Mouse (Mus musculus) adrenal gland, postnatal 25 days (tissue): ENCODE results near the gene Zfp956. TPM values are rescaled to one million over a fixed set of nuclear protein-coding genes. Genes with fewer than 3 reads are reported as not detected.
A peak's percentile ranks its signal among the peaks of the same experiment; 100 is the strongest.
"Not testable (repeated sequence)": the region's sequence is repeated elsewhere in the genome, so short reads cannot be mapped to it uniquely, and the experiment has no call there.

Experiments
- DNase-seq: peaks from one replicate; pipeline ENCODE4 v3.0.0; 2021; ENCODE audit warnings: mixed read lengths
- long read RNA-seq: library from polyadenylated mRNA; stranded (forward); transcript quantifications from one replicate; pipeline ENCODE4 v2.0.0, GENCODE M21; 2021
- total RNA-seq: library from RNA; stranded (reverse); gene quantifications from 2 replicates; pipeline ENCODE4 v1.2.3, GENCODE M21; 2021

Zfp956 gene
- 7.9 and 9.0 TPM in 2 replicates for total RNA-seq
- long read RNA-seq, partial matches to known transcripts = 3 of 4 reads
- long read RNA-seq, other reads (novel, unspliced or antisense) = 0 of 4 reads

DNA sequence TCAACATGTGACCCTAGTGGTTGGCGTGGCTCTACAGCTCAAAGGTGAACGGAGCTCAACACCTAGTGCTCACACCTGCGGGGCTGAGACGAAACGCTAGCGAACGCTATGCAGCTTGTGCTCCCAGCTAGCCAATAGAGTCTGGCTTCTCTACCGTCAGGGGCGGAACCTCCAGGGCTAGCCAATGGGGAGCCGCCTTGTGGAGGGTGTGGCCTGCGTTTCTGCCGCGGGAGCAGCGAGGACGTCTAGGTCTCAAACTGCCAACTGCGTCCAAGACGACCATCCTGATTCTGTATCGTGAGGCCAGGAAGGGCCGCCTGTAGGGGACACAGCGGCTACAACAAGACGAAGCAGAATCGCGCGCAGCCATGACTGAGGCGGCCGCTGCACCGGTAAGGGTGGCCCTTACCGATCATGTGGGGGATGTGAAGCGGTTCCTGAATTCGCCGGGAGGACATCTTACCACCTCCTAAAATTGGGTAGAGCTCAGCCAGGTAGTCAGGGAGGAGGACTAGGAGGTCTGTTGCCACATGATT is at the start of gene Zfp956:
TSS of gene Zfp956 (plus strand) at position 200 of the 536 bp plus-strand sequence.
- DNase-seq = peak; percentile 92

DNA sequence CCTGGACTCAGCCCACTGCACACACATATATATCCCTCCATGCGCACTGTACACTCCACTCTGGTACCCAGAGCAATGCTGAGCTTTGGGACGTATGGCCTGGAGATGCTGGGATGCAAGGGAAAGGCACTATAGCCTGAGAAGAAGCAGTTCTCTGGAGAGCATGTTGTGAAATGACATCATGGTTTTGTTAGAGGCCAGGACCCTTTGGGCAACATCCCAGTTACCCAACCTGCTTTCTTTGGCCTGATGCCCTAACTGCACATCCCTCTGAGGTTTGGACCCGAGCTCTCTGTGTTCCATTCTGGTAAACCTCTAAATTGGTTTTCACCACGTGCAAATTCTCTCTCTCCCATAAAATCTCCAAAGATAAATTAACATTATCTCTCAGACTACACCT is 49.6 kb upstream of the Zfp956 start:
- no peak for DNase-seq

DNA sequence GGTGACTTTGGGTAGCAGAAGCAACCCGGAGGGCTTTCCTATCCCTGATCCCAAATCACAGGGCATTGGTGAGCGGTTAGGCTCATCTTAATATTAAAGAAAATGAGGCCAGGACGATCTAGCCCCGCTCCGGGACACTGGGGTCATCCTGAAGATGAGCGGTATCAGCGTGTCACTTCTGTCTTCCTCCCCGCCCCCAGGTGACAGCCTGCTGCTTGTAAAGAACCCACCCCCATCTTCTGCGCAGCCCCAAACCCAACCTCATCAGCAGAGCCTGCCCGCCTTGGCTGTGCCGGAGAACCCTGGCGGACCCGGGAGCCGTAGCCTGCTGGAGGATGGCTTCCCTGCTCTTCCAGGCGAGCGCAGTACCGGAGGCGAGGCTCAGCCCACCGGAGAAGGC is 48.8 kb upstream of the Zfp956 start:
- DNase-seq = no peak

DNA sequence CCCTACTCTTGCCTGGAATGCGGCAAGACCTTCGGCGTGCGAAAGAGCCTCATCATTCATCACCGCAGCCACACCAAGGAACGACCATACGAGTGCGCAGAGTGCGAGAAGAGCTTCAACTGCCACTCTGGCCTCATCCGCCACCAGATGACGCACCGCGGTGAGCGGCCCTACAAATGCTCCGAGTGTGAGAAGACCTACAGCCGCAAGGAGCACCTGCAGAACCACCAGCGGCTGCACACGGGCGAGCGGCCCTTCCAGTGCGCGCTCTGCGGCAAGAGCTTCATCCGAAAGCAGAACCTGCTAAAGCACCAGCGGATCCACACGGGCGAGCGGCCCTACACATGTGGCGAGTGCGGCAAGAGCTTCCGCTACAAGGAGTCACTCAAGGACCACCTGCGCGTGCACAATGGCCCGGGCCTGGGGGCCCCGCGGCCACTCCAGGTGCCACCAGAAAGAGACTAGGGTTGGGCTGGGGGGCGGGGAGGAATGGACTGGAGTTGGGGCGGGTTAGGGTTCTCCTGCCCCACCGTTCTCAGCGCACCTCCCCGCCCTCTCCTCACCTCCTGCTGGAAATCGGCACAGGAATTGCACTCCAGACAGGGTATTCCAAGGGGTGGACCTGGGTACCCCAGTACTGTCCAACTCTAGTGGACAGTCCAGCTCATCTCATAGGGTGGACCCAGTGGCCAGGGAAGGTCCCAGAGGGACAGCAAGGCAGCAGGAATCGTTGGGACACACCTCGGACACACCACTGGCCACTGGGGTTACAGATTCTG is 48.1 kb upstream of the Zfp956 start:
- no peak for DNase-seq

DNA sequence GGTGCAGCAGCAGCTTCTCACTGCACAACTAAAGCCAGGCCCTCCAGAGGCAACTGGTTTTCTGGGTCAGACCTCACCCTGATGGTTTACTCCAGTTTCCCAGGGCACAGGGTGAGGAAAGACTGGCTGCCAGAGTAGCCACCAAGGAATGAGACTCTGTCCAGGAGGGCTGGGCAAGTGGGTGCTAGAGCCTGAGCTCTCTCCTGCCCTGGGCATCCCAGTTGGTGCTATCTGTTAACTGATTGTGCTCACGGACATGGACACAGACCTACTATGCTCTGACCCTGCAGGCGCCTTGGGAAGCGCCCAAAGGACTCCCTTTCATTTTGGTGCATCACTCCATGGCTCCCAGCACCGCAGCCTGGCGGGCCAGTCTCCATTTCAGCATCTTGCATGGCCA is 46.9 kb upstream of the Zfp956 start:
- DNase-seq = no peak

DNA sequence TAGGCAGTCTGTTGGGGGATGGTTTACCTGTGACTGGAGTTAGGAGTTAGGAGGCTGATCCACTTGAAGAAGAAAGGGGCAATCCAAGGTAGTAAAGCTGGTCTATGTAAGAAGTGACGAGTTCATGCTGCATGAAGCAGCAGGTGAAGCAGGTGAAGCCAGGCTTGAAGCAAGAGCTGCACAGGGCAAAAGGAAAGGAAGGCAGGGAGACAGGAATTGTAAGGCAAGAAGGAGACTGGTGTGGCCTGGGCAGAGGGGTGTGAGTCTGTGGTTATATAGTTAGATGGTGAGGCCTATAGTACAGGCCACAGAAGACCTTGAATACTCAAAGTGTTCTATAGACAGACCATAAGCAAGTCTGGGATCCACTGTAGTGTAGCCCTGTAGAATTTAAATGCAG is 44.2 kb upstream of the Zfp956 start:
- DNase-seq = no peak

DNA sequence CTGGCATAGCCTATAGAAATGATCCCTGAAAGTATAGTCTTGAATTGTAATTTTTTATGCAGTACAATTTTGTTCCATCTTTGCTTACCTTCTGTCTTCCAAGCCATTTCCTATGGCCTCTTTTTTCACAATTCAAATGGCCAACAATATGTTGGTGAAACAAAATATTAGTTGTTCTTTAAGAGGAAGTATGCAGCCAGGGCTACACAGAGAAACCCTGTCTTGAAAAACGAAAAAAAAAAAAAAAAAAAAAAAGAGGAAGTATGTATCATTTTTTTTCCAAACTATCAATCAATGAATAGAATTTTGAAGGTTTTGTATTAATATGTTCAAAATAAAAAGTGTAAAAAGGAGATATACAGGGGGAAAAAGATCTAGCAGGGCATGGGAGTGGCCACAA is 41.5 kb upstream of the Zfp956 start:
- DNase-seq = no peak

DNA sequence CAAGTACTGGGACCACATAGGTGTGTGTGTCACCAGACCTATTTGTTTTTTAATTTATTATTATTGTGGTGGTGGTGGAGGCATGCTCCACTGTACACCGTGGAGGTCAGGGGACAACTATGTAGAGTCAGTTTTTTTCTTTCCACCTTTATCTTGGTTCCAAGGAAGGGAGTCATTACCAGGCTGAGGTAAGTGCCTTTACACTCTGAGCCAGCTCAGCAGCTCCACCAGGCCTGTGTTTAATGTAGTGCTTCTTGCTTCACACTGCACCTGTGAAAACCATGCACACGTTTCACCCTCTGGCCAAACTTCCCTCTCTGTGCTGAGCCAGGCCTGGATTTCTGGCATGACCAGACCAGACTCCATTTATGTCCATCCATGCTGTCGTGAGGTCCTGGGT is 40.2 kb upstream of the Zfp956 start:
- no peak for DNase-seq

DNA sequence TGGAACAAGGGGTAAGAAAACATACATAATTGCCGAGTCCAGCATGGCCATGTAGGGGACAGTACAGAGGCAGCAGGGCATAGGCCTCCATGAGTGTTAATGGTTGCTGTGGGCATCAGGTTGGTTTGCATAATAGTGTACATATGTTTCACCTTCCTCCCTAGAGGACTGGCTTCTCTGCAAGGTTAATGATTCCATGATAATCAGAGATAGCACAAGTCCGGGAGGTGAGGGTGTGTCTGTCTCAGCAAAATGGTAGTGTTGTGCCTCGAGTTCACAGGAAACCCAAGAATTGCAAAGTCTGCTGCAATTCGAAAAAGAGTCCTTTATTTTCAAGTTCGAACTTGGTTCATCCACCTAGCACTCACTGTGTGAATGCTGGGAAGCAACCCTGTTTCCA is 36.1 kb upstream of the Zfp956 start:
- no peak for DNase-seq

DNA sequence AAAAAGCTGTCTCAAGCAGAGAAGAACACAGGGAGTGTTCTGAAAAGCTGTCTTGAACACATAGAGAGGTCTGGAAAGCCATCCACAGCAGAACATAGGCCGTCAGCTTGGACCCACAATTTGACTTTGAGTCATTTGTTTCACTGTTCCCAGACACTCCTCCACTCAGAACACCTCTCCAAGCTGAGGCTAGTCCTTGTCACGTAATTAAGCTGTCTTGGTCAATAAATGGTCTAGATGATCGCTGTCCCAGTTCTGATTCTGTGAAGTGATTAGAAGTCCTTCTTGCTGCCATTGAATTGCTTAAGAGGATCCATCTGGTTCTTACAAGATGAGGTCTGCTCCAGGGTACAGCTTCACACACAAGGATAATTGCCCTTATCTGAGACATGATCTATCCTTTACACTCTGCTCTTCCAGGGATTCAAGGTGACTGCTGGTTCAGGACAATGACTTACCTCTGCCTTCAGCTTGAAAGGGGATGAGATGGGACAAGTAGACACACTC is 34.4 kb upstream of the Zfp956 start:
- DNase-seq = no peak

DNA sequence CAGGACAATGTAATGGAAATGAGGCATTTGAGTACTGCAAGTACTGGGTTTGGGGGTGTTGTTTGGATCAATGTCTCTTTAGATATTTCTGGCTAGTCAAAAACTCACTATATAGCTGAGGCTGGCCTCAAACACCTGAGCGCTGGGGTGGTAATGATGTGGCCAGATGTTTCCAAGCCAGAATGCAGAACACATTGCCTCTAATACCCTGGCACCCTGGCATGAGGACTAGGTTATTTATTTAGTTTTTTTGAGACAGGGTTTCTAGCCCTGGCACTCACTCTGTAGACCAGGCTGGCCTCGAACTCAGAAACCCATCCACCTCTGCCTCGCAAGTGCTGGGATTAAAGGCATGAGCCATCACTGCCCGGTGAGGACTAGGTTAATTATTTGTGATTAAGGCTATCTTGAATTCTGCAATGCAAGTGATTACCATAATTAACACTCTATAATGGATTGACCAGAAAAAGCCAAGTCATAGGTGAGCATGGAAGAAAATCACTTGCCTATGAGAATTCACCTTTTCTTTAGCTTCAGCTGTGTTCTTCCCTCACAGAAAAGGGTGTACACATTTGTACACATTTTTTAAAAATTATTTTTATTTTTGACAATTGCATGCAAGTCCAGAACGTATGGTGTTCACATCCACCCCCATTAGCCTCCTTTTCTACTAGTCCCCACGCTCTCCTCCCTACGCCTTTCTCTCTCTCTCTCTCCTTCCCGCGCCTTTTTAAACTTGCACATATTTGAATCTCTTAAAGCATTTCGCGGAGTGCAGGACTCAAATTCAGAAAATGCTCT is 33.3 kb upstream of the Zfp956 start:
- DNase-seq = no peak

DNA sequence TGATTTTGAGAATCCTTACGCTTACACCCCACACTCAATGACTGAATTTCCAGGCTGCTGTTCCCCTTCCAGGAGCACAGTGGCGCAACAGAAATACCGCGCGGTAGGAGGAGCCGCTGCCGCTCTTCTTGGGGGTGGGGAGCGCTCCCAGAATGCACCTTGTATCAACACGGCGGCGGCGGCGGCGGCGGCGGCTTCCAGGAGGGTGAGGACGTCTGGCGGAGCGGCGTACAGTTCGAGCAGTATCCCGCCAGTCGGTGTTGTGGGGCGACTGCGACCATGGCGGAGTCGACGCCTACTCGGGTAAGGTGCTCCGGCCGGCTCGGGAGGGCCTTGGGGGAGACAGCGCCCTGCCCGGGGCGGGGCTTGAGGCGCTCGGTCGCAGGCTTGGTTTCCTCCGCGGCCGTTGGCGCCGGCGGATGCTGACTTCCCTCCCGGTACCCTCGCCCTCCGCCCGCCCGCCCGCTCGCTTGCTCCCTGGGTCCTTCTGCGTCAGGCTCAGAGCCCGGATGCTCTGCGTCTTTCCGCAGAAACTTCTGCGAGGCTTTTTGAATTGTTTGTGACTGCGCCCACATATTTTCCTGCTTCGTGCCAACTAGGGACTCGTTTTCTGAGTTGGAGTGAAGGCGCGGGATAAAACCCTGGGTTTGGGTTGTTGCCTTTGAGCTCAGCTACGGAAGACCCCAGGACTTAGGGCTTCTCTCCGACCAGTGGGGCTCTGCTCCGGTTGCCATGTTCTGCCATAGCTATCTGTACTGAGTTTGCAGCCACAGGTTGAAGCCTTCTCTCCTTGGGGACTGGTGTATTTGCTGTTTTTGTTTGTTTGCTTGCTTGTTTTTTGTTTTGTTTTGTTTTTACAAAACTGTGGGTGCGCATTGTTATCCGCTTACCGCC is 32.5 kb upstream of the Zfp956 start, which contains the start of gene Zfp212:
TSS of gene Zfp212 (plus strand) at position 30 of the 894 bp plus-strand sequence.
- DNase-seq = peak; percentile 85

DNA sequence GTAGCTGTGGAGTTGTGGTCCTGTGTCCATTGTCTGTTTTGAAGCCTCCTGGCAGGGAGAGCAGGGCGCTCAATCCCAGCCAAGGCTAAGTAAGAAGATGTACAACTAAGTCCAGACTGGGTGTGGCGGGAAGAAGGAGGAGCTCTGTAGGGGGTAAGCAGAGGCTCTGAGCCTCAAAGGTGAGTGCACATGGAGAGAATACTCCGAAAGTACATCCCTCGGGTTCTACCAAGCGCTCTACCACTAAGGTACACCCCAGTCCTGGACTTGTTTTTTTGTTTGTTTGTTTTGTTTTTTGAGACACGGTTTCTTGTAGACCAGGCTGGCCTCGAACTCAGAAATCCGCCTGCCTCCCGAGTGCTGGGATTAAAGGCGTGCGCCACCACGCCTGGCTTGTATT is 10.7 kb upstream of the Zfp956 start:
- DNase-seq = no peak

DNA sequence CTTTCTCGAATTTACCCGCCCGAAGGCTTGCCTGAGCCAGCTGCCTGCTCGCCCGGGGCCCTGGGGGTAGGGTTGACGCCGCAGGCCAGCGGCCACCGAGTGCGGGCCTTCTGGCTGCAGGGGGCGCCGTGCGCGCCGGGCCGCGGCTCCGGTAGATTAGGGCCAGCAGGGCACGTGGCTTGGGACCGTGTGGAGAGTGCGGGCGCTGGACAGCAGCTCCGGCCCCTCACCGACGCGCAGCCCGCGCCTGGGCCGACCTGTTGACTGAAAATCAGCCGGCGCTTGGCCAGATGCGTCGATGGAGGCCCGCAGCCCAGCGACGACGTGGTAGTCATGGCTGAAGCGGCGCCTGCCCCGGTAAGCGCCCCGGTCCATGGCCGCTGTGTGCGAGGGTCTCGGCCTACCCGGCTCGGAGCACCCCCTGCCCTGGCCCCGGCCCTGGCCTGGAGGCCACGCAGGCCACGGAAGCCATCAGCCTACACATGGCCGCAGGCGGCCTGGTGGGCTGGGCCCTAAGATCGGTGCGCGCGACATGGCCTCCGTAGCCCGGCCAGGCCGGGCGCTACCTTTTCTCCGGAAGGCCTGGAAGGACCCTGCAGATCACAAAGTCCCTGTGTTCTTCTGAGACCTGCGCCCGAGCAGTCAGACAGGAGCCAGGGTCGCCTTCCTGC is 10.0 kb upstream of the Zfp956 start:
- peak; percentile 80 for DNase-seq

DNA sequence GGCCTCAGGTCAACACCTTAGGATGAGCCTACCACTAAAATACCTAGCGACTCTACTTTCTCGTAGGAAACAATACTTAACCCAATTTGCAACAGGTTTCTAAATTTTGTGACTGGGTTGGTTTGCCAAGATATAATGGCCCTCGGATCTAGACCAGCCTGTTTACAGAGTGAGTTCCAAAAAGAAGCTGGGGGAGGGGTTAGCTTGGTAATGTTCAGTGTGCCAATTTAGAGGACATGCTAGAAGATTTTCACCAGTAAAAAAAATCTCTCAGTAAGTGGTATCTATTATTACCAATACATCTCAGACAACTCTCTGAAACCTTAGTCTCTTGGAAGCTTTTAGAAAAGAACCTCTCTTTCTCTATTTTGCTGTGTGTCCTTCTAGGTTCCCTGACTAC is 9.5 kb upstream of the Zfp956 start:
- no peak for DNase-seq

DNA sequence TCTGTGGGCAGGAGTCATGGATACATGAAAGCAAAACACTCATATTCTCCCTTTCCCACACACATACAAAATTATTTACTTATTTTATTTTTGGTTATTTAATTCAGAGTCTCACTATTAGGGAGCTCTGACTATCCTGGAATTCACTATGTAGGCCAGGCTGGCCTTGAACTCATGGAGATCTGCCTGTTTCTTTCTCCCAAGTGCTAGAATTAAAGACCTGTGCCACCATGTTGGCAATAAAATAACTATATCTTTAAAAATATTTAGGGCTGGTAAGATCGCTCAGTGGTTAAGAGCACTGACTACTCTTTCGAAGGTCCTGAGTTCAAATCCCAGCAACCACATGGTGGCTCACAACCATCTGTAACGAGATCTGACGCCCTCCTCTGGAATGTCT is 5.8 kb upstream of the Zfp956 start:
- DNase-seq = no peak

DNA sequence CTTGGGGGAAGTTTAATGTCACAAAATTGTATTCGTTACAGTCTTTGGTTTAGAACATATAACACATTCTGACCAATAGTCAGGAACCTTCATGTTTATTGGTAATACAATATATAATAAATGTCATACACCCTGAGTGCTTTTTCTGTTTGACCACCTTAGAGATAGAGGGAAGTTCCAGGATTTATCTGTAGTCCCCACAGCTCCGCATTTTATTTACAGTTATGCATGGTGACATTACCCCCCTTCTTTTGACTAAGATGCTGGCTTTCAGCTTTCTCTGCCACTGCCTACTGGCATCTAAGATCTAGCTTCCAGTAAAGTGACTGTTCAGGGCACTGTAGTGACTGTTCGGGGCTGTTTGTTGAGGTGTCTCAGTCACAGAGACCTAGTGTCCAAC is 1.2 kb downstream of the Zfp956 start:
- no peak for DNase-seq

DNA sequence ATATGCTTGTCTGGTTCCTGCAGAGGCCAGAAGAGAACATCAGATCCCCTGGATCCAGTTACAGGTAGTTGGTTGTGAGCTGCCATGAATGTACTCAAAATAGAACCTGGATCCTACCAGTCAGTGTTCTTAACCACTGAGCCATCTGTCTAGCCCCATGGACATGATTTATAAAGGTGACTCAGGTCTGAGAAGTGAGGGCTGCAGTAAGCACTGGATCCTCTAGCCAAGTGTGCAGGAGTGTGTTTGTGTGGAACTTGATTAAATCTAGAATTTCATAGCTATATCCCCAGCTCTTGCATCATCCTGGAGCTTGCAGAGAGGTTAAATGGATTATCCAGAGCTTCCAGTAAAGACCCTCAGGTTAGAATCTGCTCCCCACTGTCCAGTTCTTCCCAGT is 4.6 kb downstream of the Zfp956 start:
- DNase-seq = no peak

DNA sequence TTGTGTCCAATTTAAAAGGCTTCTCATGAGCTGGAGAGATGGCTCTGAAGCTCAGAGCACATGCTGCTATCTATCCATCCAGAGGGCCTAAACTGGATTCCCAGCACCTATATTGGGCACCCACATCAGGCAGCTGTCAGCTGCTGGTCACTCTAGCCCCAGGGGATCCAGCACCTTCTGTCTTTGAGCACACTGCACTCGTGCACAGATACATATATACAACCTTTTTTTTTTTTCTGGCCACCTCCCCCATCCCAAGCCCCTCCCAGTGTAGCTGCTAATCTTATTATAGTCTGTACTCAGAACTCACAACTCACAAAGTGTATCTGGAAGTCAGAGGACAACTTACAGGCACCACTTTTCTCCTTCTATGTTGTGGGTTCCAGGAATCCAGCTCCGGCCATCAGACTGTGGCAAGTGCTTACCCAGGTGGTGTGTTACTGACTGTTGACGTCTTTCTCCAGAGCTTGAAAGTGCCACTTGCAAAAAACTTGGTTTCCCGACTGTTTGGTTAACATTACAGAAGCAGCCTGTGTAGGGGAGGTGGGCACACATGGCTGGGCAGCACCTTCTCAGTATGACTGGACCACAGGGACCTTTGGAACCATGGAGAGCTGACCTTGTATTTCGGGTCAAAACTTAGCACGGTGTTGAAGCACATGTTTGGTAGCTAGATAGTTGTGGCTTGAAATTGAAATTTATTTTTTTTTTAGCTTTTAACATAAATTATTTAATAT is 7.7 kb downstream of the Zfp956 start:
- DNase-seq = no peak

DNA sequence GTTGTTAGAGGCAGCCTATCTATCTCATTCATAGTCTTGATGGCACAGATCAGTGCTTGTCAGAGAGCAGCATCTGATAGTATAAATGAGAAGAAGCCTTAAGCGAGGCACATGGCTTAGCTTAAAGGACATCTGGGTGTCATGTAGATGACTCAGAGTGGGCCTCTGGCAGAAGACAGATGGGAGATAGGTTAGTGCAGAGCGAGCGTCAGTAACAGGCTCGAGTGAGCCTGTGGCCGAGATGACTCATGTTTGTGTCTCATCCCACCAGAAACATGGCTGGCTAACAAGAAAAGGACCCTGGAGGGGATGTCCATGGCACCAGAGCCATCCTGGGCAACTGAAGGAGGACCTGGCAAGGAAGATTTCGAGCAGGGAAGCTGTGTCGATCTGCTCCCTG is 9.9 kb downstream of the Zfp956 start:
- DNase-seq = peak; percentile 28

DNA sequence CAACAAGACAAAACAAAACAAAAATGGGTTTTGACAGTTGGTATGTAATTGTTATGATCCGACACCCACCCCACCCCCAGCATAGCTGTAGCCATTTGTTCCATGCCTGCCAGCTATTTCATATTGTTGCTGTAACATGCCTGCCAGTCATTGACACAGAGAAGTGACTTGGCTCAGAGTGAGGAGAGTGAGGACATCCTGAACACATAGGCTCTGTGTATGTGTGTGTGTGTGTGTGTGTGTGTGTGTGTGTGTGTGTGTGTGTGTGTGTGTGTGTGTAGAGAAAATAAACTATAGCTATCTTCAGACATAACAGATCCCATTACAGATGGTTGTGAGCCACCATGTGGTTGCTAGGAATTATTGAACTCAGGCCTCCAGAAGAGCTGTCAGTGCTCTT is 15.0 kb downstream of the Zfp956 start:
- not testable (repeated sequence) for DNase-seq
